Mouse (Mus musculus): ENCODE results near the gene Plcb2. TPM values are rescaled to one million over a fixed set of nuclear protein-coding genes. Genes with fewer than 3 reads are reported as not detected.
A peak's percentile ranks its signal among the peaks of the same experiment; 100 is the strongest.

Plcb2 gene
- polyA plus RNA-seq, 1 experiment from 2014 or later = 0.44 TPM

GRCm38 (mm10) chr2:118729816-118730621 lies 1.8 kb upstream of the Plcb2 start:
- Histone ChIP-seq H3K27me3 (ENCODE audit: control insufficient read depth, insufficient read depth, low read depth, low read length) (peaks cover 2% of the 10 kb centered on the region; the same call in 1 of the 2 replicates), H3K4me3 (ENCODE audit: low read depth, low read length) (no peak overlapping the region), H3K4me1 (ENCODE audit: control insufficient read depth, insufficient read depth, low read length) (no peaks in the 10 kb centered on the region), H3K9me3 (replicated peaks; ENCODE audit: control insufficient read depth, low read length, poor library complexity, severe bottlenecking) (no peaks in the 10 kb centered on the region), H3K9ac (ENCODE audit: low read depth, low read length) (no peak overlapping the region), H3K27ac (ENCODE audit: low read length) (no peak overlapping the region), H3K4me2 (ENCODE audit: low read length) (no peak overlapping the region), H3K36me3 (ENCODE audit: control insufficient read depth, insufficient read depth, low read length) (no peaks in the 10 kb centered on the region)
- ATAC-seq = no peak
- 31% methylated on average over 8 of the region's 8 CpGs for whole genome bisulfite sequencing

DNA sequence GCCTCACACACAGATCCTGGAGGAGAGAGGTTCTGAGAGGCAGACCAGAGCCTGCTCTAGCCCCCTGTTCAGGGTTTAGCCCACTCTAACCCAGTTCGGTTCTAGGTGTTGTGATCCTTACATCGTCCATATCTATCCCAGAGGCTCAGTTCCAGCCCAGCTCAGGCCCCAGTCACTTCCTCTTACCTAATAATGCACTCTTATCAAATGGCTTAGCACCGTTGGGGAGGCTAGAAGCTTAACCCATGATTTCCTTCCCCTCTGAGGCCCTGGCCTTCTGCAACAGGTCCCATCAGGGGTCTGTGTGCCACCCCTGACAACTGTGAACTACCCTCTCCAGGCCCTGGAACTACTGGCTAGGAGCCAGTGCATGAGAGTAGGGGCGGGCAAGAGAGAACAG lies 956 bp upstream of the Plcb2 start:
- no peaks in the 10 kb centered on the region for H3K36me3 ChIP-seq (ENCODE audit: control insufficient read depth, insufficient read depth, low read length)
- no peaks in the 10 kb centered on the region for H3K9me3 ChIP-seq (replicated peaks; ENCODE audit: control insufficient read depth, low read length, poor library complexity, severe bottlenecking)
- H3K27ac ChIP-seq (ENCODE audit: low read length) = no peak overlapping the region
- H3K27me3 ChIP-seq (ENCODE audit: control insufficient read depth, insufficient read depth, low read depth, low read length) = 0 out of 2 replicates have a peak, but pooled peaks cover 2% of the 10 kb centered on the region
- H3K9ac ChIP-seq (ENCODE audit: low read depth, low read length) = no peak overlapping the region
- no peak for ATAC-seq
- H3K4me3 ChIP-seq (ENCODE audit: low read depth, low read length) = no peak overlapping the region
- H3K4me2 ChIP-seq (ENCODE audit: low read length) = no peak overlapping the region
- H3K4me1 ChIP-seq (ENCODE audit: control insufficient read depth, insufficient read depth, low read length) = no peaks in the 10 kb centered on the region
- WGBS = 54% methylated on average over 4 of the region's 4 CpGs

- no peak overlapping the region for H3K9ac ChIP-seq (ENCODE audit: low read depth, low read length)
- no peak overlapping the region for H3K4me2 ChIP-seq (ENCODE audit: low read length)
- no peaks in the 10 kb centered on the region for H3K36me3 ChIP-seq (ENCODE audit: control insufficient read depth, insufficient read depth, low read length)
- no peak for ATAC-seq
- H3K4me3 ChIP-seq (ENCODE audit: low read depth, low read length) = no peak overlapping the region
- H3K27me3 ChIP-seq (ENCODE audit: control insufficient read depth, insufficient read depth, low read depth, low read length) = 0 out of 2 replicates have a peak, but pooled peaks cover 2% of the 10 kb centered on the region
- H3K27ac ChIP-seq (ENCODE audit: low read length) = no peak overlapping the region
- 37% methylated on average over 9 of the region's 9 CpGs for whole genome bisulfite sequencing
- no peaks in the 10 kb centered on the region for H3K4me1 ChIP-seq (ENCODE audit: control insufficient read depth, insufficient read depth, low read length)
- H3K9me3 ChIP-seq (replicated peaks; ENCODE audit: control insufficient read depth, low read length, poor library complexity, severe bottlenecking) = no peaks in the 10 kb centered on the region
Observed at GRCm38 (mm10) chr2:118727911-118728310, 327 bp downstream of the Plcb2 start.

DNA sequence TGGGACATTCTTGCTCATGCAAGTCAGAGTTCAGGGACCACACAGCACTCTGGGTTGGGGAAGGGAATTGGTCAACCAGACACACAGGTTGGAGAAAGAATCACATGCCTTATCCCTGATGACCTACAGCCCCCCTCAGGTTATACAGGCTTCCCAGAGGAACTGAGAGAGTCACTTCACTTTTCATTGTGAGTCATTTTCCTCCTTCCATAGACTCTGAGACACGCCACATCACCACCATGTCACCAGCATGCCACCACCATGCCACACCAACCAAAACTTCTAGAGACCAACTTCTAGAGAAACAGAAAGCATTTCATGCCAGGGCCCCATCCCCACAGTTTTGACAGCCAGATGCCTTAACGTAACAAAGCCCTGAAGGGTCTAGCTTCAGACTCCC lies 1.4 kb downstream of the Plcb2 start:
- no peaks in the 10 kb centered on the region for H3K4me1 ChIP-seq (ENCODE audit: control insufficient read depth, insufficient read depth, low read length)
- H3K4me3 ChIP-seq (ENCODE audit: low read depth, low read length) = no peak overlapping the region
- H3K9me3 ChIP-seq (replicated peaks; ENCODE audit: control insufficient read depth, low read length, poor library complexity, severe bottlenecking) = no peaks in the 10 kb centered on the region
- H3K27me3 ChIP-seq (ENCODE audit: control insufficient read depth, insufficient read depth, low read depth, low read length) = no peaks in the 10 kb centered on the region
- no peak overlapping the region for H3K4me2 ChIP-seq (ENCODE audit: low read length)
- H3K27ac ChIP-seq (ENCODE audit: low read length) = no peak overlapping the region
- no peak for ATAC-seq
- H3K9ac ChIP-seq (ENCODE audit: low read depth, low read length) = no peak overlapping the region
- 92% methylated on average over 2 of the region's 2 CpGs for WGBS
- H3K36me3 ChIP-seq (ENCODE audit: control insufficient read depth, insufficient read depth, low read length) = no peaks in the 10 kb centered on the region

DNA sequence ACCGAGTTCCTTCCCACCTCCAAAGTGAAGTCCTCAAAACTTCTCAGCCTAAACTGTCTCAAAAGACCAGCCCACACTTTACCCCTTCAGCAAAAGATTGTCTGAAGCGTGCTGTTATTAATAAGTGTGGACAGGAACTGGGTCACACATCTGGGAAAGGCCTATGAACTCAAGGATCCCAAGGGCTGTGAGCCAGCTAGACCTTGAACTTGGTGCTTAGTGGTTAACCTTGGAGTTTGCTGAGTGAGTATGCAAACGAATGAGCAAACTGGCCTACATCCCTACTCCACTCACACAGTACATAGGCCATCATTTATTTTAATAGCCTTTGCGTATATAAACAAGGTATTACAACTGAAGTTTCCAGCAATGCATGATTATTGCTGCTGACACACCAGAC lies 2.7 kb downstream of the Plcb2 start:
- no peak for ATAC-seq

GRCm38 (mm10) chr2:118723693-118724486 lies 4.3 kb downstream of the Plcb2 start:
- 84% methylated on average over 15 of the region's 15 CpGs for WGBS
- ATAC-seq = no peak
- no peak overlapping the region for H3K9ac ChIP-seq (ENCODE audit: low read depth, low read length)
- no peaks in the 10 kb centered on the region for H3K9me3 ChIP-seq (replicated peaks; ENCODE audit: control insufficient read depth, low read length, poor library complexity, severe bottlenecking)
- no peak overlapping the region for H3K4me3 ChIP-seq (ENCODE audit: low read depth, low read length)
- no peaks in the 10 kb centered on the region for H3K4me1 ChIP-seq (ENCODE audit: control insufficient read depth, insufficient read depth, low read length)
- H3K27ac ChIP-seq (ENCODE audit: low read length) = no peak overlapping the region
- H3K4me2 ChIP-seq (ENCODE audit: low read length) = no peak overlapping the region
- H3K36me3 ChIP-seq (ENCODE audit: control insufficient read depth, insufficient read depth, low read length) = no peaks in the 10 kb centered on the region
- no peaks in the 10 kb centered on the region for H3K27me3 ChIP-seq (ENCODE audit: control insufficient read depth, insufficient read depth, low read depth, low read length)

More for the DNA sequence above, 2.7 kb downstream of the Plcb2 start:
- Histone ChIP-seq H3K9ac (ENCODE audit: low read depth, low read length) (no peak overlapping the region), H3K9me3 (replicated peaks; ENCODE audit: control insufficient read depth, low read length, poor library complexity, severe bottlenecking) (no peaks in the 10 kb centered on the region), H3K27ac (ENCODE audit: low read length) (no peak overlapping the region), H3K4me3 (ENCODE audit: low read depth, low read length) (no peak overlapping the region), H3K27me3 (ENCODE audit: control insufficient read depth, insufficient read depth, low read depth, low read length) (no peaks in the 10 kb centered on the region), H3K4me1 (ENCODE audit: control insufficient read depth, insufficient read depth, low read length) (no peaks in the 10 kb centered on the region), H3K4me2 (ENCODE audit: low read length) (no peak overlapping the region), H3K36me3 (ENCODE audit: control insufficient read depth, insufficient read depth, low read length) (no peaks in the 10 kb centered on the region)
- WGBS = 87% methylated on average over 4 of the region's 4 CpGs

DNA sequence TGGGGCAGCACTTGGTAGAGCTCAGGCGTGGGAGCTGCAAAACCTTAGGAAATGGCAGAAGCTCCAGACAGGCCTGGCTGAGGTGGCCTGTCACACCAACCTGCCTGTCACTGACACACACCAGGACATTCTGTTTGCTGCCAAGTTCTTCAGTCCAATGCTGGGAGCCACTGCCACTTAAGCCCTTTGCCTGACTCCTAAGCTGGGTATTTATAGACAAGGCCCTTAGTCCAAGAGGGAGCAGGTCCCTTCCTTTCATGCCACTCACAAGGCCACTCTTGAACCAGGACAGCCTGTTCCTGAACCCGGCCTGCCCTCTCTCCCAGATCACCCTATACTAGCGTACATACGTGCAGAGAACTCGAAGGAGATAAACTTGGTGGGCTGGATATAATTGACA lies 11.6 kb downstream of the Plcb2 start:
- WGBS = 85% methylated on average over 5 of the region's 5 CpGs
- Histone ChIP-seq H3K36me3 (ENCODE audit: control insufficient read depth, insufficient read depth, low read length) (no peaks in the 10 kb centered on the region), H3K27me3 (ENCODE audit: control insufficient read depth, insufficient read depth, low read depth, low read length) (peaks cover 14% of the 10 kb centered on the region), H3K4me2 (ENCODE audit: low read length) (no peak overlapping the region), H3K9ac (ENCODE audit: low read depth, low read length) (no peak overlapping the region), H3K27ac (ENCODE audit: low read length) (no peak overlapping the region), H3K4me3 (ENCODE audit: low read depth, low read length) (no peak overlapping the region), H3K9me3 (replicated peaks; ENCODE audit: control insufficient read depth, low read length, poor library complexity, severe bottlenecking) (no peaks in the 10 kb centered on the region), H3K4me1 (ENCODE audit: control insufficient read depth, insufficient read depth, low read length) (peaks cover 9% of the 10 kb centered on the region)
- ATAC-seq = no peak

GRCm38 (mm10) chr2:118714230-118714629 lies 14.0 kb downstream of the Plcb2 start:
- Histone ChIP-seq H3K27me3 (ENCODE audit: control insufficient read depth, insufficient read depth, low read depth, low read length) (peaks cover 32% of the 10 kb centered on the region), H3K36me3 (ENCODE audit: control insufficient read depth, insufficient read depth, low read length) (no peaks in the 10 kb centered on the region), H3K4me1 (ENCODE audit: control insufficient read depth, insufficient read depth, low read length) (peaks cover 18% of the 10 kb centered on the region), H3K4me2 (ENCODE audit: low read length) (0 out of 2 replicates have a peak overlapping the region, but pooled peaks have one; percentile 19), H3K4me3 (ENCODE audit: low read depth, low read length) (no peak overlapping the region), H3K27ac (ENCODE audit: low read length) (peak overlapping the region; percentile 31; the same call in 1 of the 2 replicates), H3K9me3 (replicated peaks; ENCODE audit: control insufficient read depth, low read length, poor library complexity, severe bottlenecking) (no peaks in the 10 kb centered on the region), H3K9ac (ENCODE audit: low read depth, low read length) (no peak overlapping the region)
- peak; percentile 69 for ATAC-seq
- 29% methylated on average over 4 of the region's 4 CpGs for WGBS

GRCm38 (mm10) chr2:118713631-118714030 lies 14.6 kb downstream of the Plcb2 start:
- 93% methylated on average over 6 of the region's 6 CpGs for WGBS
- no peaks in the 10 kb centered on the region for H3K36me3 ChIP-seq (ENCODE audit: control insufficient read depth, insufficient read depth, low read length)
- H3K9me3 ChIP-seq (replicated peaks; ENCODE audit: control insufficient read depth, low read length, poor library complexity, severe bottlenecking) = no peaks in the 10 kb centered on the region

More at GRCm38 (mm10) chr2:118713631-118714030, 14.6 kb downstream of the Plcb2 start:
- H3K4me2 ChIP-seq (ENCODE audit: low read length) = no peak overlapping the region
- H3K9ac ChIP-seq (ENCODE audit: low read depth, low read length) = no peak overlapping the region
- H3K27ac ChIP-seq (ENCODE audit: low read length) = no peak overlapping the region
- peaks cover 37% of the 10 kb centered on the region for H3K27me3 ChIP-seq (ENCODE audit: control insufficient read depth, insufficient read depth, low read depth, low read length)
- H3K4me3 ChIP-seq (ENCODE audit: low read depth, low read length) = no peak overlapping the region
- ATAC-seq = no peak
- H3K4me1 ChIP-seq (ENCODE audit: control insufficient read depth, insufficient read depth, low read length) = peaks cover 18% of the 10 kb centered on the region
